Mouse (Mus musculus): ENCODE results near the gene Trim72. TPM values are rescaled to one million over a fixed set of nuclear protein-coding genes. Genes with fewer than 3 reads are reported as not detected.

Gene Trim72
- polyA plus RNA-seq (2016; fragmentation: Nextera tagmentation; extraction: Ambion mirVana), result 0.15 and 0.59 TPM in 2 replicates

- Histone ChIP-seq H3K4me1 (peaks cover 8% of the 10 kb centered on the region), H3K4me3 (no peak within 1 kb of the TSS), H3K9me3 (replicated peaks) (no peaks in the 10 kb centered on the region), H3K36me3 (no peaks in the 10 kb centered on the region), H3K4me2 (replicated peaks) (peak within 1 kb of the TSS; percentile 41), H3K9ac (no peak within 1 kb of the TSS), H3K27me3 (peaks cover 15% of the 10 kb centered on the region), H3K27ac (no peak within 1 kb of the TSS)
- 92% methylated on average over 2 of the region's 2 CpGs for WGBS
- ATAC-seq (ENCODE audit: low FRiP score), result no peak
Measured at GRCm38 (mm10) chr7:128003688-128004087, at the start of gene Trim72. TSS of gene Trim72 (plus strand) at chr7:128003949.

- Histone ChIP-seq H3K36me3 (no peaks in the 10 kb centered on the region), H3K4me1 (no peaks in the 10 kb centered on the region), H3K9ac (no peak overlapping the region), H3K9me3 (replicated peaks) (no peaks in the 10 kb centered on the region), H3K4me3 (no peak overlapping the region), H3K27ac (no peak overlapping the region), H3K27me3 (no peaks in the 10 kb centered on the region; the same call in 1 of the 2 replicates), H3K4me2 (replicated peaks) (no peak overlapping the region)
- ATAC-seq (ENCODE audit: low FRiP score), result no peak
- 65% methylated on average over 5 of the region's 5 CpGs for WGBS
Measured at GRCm38 (mm10) chr7:127959364-127959763, 44.4 kb upstream of the Trim72 start.

- Histone ChIP-seq H3K9ac (peak overlapping the region; percentile 99), H3K4me3 (peak overlapping the region; percentile 95), H3K36me3 (peaks cover 19% of the 10 kb centered on the region), H3K9me3 (replicated peaks) (no peaks in the 10 kb centered on the region), H3K4me1 (peaks cover 20% of the 10 kb centered on the region), H3K27ac (peak overlapping the region; percentile 98), H3K4me2 (replicated peaks) (peak overlapping the region; percentile 66), H3K27me3 (no peaks in the 10 kb centered on the region)
- 15% methylated on average over 10 of the region's 10 CpGs for WGBS
- no peak; the same call in 1 of the 2 replicates for ATAC-seq (ENCODE audit: low FRiP score)
Measured at GRCm38 (mm10) chr7:127966371-127966918, 37.3 kb upstream of the Trim72 start.

GRCm38 (mm10) chr7:127967004-127967921 is 36.5 kb upstream of the Trim72 start, which contains the start of gene Fus:
TSS of gene Fus (plus strand) at chr7:127967457.
- ATAC-seq (ENCODE audit: low FRiP score), result peak; percentile 95
- under 1% methylated on average over 92 of the region's 92 CpGs for WGBS
- peak within 1 kb of the TSS; percentile 90 for H3K4me2 ChIP-seq (replicated peaks)

GRCm38 (mm10) chr7:127967922-127968828 is 35.6 kb upstream of the Trim72 start:
- H3K4me1 ChIP-seq, result peaks cover 20% of the 10 kb centered on the region
- under 1% methylated on average over 42 of the region's 42 CpGs for WGBS
- H3K9me3 ChIP-seq (replicated peaks), result no peaks in the 10 kb centered on the region
- ATAC-seq (ENCODE audit: low FRiP score), result peak; percentile 49; the same call in 1 of the 2 replicates
- peak overlapping the region; percentile 99 for H3K9ac ChIP-seq
- H3K4me3 ChIP-seq, result peak overlapping the region; percentile 95
- H3K36me3 ChIP-seq, result peaks cover 36% of the 10 kb centered on the region
- H3K4me2 ChIP-seq (replicated peaks), result peak overlapping the region; percentile 90
- peak overlapping the region; percentile 98 for H3K27ac ChIP-seq
- no peaks in the 10 kb centered on the region for H3K27me3 ChIP-seq

More at GRCm38 (mm10) chr7:127967004-127967921, 36.5 kb upstream of the Trim72 start, which contains the start of gene Fus:
- peak within 1 kb of the TSS; percentile 95 for H3K4me3 ChIP-seq
- peak within 1 kb of the TSS; percentile 98 for H3K27ac ChIP-seq
- peaks cover 27% of the 10 kb centered on the region for H3K36me3 ChIP-seq
- H3K4me1 ChIP-seq, result peaks cover 20% of the 10 kb centered on the region
- H3K9me3 ChIP-seq (replicated peaks), result no peaks in the 10 kb centered on the region
- peak within 1 kb of the TSS; percentile 99 for H3K9ac ChIP-seq
- no peaks in the 10 kb centered on the region for H3K27me3 ChIP-seq

- Histone ChIP-seq H3K4me1 (peaks cover 9% of the 10 kb centered on the region), H3K9ac (no peak overlapping the region), H3K4me3 (no peak overlapping the region), H3K36me3 (peaks cover 92% of the 10 kb centered on the region), H3K9me3 (replicated peaks) (no peaks in the 10 kb centered on the region), H3K27me3 (no peaks in the 10 kb centered on the region), H3K4me2 (replicated peaks) (no peak overlapping the region), H3K27ac (no peak overlapping the region)
- no peak for ATAC-seq (ENCODE audit: low FRiP score)
- 88% methylated on average over 2 of the region's 2 CpGs for WGBS
Measured at GRCm38 (mm10) chr7:127974413-127974930, 29.3 kb upstream of the Trim72 start.

GRCm38 (mm10) chr7:127978856-127979255 is 24.9 kb upstream of the Trim72 start:
- no peak for ATAC-seq (ENCODE audit: low FRiP score)
- Histone ChIP-seq H3K9me3 (replicated peaks) (no peaks in the 10 kb centered on the region), H3K9ac (no peak overlapping the region), H3K27ac (no peak overlapping the region), H3K4me2 (replicated peaks) (no peak overlapping the region), H3K27me3 (no peaks in the 10 kb centered on the region), H3K36me3 (peaks cover 96% of the 10 kb centered on the region), H3K4me3 (no peak overlapping the region), H3K4me1 (no peaks in the 10 kb centered on the region)
- WGBS, result 100% methylated on average over 2 of the region's 2 CpGs

GRCm38 (mm10) chr7:127980606-127981005 is 23.1 kb upstream of the Trim72 start:
- WGBS, result 92% methylated on average over 3 of the region's 3 CpGs
- no peaks in the 10 kb centered on the region for H3K27me3 ChIP-seq
- no peaks in the 10 kb centered on the region for H3K9me3 ChIP-seq (replicated peaks)
- H3K4me3 ChIP-seq, result no peak overlapping the region
- no peak overlapping the region for H3K4me2 ChIP-seq (replicated peaks)
- peaks cover 95% of the 10 kb centered on the region for H3K36me3 ChIP-seq
- H3K27ac ChIP-seq, result no peak overlapping the region
- no peaks in the 10 kb centered on the region for H3K4me1 ChIP-seq
- no peak for ATAC-seq (ENCODE audit: low FRiP score)
- no peak overlapping the region for H3K9ac ChIP-seq

GRCm38 (mm10) chr7:127988904-127989303 is 14.8 kb upstream of the Trim72 start:
- 88% methylated on average over 1 of the region's 1 CpGs for WGBS
- H3K9ac ChIP-seq, result no peak overlapping the region
- H3K4me2 ChIP-seq (replicated peaks), result no peak overlapping the region
- no peak overlapping the region for H3K27ac ChIP-seq
- peaks cover 60% of the 10 kb centered on the region for H3K36me3 ChIP-seq
- H3K9me3 ChIP-seq (replicated peaks), result no peaks in the 10 kb centered on the region
- H3K27me3 ChIP-seq, result no peaks in the 10 kb centered on the region
- H3K4me3 ChIP-seq, result no peak overlapping the region
- ATAC-seq (ENCODE audit: low FRiP score), result no peak
- 0 out of 2 replicates have a peak, but pooled peaks cover 3% of the 10 kb centered on the region for H3K4me1 ChIP-seq

- H3K27ac ChIP-seq, result 0 out of 2 replicates have a peak overlapping the region, but pooled peaks have one; percentile 5
- 49% methylated on average over 6 of the region's 6 CpGs for whole genome bisulfite sequencing
- H3K27me3 ChIP-seq, result no peaks in the 10 kb centered on the region
- H3K4me1 ChIP-seq, result 0 out of 2 replicates have a peak, but pooled peaks cover 3% of the 10 kb centered on the region
- no peak overlapping the region for H3K4me3 ChIP-seq
- ATAC-seq (ENCODE audit: low FRiP score), result peak; percentile 63; the same call in 1 of the 2 replicates
- H3K4me2 ChIP-seq (replicated peaks), result no peak overlapping the region
- H3K9me3 ChIP-seq (replicated peaks), result no peaks in the 10 kb centered on the region
- H3K36me3 ChIP-seq, result peaks cover 32% of the 10 kb centered on the region
- H3K9ac ChIP-seq, result no peak overlapping the region
Measured at GRCm38 (mm10) chr7:127991643-127992487, 11.9 kb upstream of the Trim72 start.
